Mouse (Mus musculus) spleen, embryonic (tissue): ENCODE measurements around the gene Gsdme.

ENCODE experiments used
- CTCF ChIA-PET: fragments of 350-600 bp; sonication (Branson Sonifier 250); formaldehyde crosslinking; loops from one replicate; lab custom pipeline; 2022; lab: Charles Lee

Gene Gsdme

DNA sequence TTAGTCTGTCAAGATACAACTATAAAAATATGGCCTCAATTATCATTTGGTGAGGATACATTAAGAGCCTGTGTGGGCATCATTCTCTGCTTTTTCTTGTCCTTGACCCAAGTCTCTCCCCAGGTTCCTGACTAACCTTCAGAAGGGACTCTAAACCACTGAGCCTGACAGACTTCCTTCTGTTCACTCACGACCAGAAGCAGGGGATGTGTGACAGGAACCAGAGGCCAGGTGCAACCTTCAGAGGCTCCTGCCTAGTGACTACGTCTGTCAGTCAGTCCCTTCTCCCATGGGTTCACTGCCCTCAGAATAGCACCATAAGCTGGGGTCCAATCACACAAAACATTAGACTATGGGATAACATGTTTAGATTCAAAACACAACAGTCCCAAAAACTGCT, 16.3 kb downstream of the Gsdme start:
- CTCF ChIA-PET = no interaction called here

DNA sequence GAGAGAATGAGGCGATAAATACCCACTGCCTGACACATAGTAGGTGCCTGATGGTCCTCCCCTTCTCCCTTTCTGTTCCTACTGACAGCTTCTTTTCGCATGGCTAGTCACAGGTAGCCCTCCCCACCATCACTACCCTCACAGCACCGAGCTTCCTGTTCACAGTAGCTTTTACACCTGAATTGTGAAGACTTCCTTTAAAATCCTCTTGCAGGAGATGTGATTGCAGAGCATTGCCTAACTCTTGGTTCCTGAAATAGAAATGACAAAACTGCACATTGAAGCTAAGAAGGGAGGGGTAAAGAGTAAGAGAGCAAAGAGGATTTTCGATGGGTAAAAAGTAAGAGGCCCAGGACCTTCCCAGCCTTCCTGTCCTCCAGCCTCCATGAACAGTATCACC, 18.7 kb downstream of the Gsdme start:
- CTCF ChIA-PET = interaction anchor here (0.6 kb wide), 1 partner anchor 1237 kb away, joined by 10 read pairs; no protein-coding TSS in a partner anchor

- CTCF ChIA-PET = interaction anchor here (0.6 kb wide), 1 partner anchor 1236 kb away, joined by 10 read pairs; no protein-coding TSS in a partner anchor
Observed at GRCm38 (mm10) chr6:50244126-50244525, 19.5 kb downstream of the Gsdme start.

GRCm38 (mm10) chr6:50240437-50240836, 23.2 kb downstream of the Gsdme start:
- CTCF ChIA-PET = no interaction called here

DNA sequence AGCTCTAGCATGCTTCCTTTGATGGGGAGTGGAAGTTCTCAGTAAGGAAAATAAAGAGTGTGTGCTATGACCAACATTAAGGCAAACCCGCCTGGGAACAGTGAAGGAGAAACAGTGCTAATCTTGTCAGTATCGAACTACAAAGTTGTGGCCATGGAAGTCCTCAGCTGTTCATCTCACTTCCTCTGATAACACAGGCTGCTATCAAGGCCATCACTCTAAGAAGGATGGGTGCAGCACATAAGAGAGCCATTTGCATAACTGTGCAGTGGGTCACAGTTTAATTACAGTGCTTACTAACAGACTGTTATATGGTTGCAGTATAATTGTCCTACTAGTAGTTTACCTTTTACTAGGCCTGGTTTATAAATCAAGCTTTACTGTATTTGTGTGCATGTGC, 23.8 kb downstream of the Gsdme start:
- CTCF ChIA-PET = no interaction called here

DNA sequence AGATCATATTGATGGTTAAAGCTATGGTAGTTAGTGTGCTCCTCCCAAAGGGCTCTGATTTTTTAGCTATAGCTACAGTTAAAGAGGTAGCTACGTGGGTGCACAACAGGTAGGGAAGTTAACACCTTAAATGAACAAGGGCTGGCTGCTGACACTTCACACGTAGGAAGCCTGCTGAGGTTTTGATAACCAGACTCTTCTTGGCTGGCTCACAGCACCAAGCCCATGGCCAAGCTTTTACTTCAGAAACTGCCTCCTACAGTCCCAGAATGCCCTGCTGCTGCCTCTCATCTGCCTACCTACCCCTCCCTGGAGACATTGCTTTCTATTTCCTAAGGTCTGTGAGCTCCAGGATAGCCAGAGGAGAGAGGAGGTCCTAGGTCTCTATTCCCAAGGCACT, 25.7 kb downstream of the Gsdme start:
- CTCF ChIA-PET = no interaction called here

GRCm38 (mm10) chr6:50232984-50233383, 30.7 kb downstream of the Gsdme start:
- CTCF ChIA-PET = no interaction called here

DNA sequence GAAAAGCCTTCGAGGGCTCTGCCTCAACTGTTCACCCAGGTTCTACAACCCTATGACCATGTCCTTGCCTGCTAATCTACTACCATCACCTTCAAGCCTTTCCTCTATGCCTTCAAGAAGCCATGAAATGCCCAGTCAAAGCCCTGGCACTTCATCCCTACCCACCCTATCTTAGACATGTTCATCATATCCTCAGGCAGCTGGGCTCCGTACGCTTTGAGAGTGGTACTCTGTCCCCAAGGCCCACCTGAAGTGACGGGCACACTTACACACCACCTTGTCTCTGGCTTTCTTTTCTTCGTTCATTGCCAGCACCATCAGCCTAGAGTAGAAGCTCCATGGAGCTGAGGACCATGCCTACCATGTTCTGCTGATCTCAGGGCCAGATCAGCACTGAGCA, 32.4 kb downstream of the Gsdme start:
- CTCF ChIA-PET = no interaction called here

- CTCF ChIA-PET = no interaction called here
Observed at GRCm38 (mm10) chr6:50228180-50228579, 35.5 kb downstream of the Gsdme start.

DNA sequence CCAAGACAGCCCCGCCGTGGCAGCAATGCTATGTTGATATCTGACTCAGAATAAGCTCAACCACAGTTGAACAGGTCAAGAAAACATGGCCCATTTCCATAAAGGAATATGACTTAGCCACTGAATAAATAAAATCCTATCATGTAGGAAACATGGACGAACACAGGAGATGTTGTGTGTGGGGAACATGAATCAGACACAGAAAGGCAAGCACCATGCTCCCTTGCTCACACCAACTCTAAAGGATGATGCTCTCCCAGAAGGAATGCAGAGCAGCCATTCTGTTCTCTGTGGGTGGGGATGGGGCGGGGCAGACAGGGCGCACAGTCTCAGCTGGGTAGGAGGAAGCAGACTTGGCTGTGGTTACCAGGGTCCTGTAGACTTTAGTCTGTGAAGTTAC, 38.4 kb downstream of the Gsdme start:
- CTCF ChIA-PET = no interaction called here

DNA sequence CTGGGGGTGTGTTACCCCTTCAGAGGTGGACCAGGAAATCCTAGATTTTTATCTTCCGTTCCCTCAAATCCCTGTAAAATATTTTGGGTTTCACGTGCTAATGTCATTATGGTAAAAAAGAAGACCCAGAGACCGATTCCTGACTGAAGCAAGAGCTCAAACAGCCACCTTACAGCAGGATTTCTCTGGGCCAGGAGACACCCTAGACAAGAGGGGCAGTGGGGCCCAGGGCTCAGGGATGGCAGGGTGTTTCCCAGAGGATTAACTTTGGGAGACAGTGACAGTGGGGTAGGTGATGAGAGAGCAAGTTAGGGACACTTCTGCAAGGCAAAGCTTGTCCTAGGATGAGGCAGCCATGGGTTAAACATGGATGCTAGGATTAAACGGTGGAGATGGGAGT, 40.1 kb downstream of the Gsdme start:
- CTCF ChIA-PET = no interaction called here

DNA sequence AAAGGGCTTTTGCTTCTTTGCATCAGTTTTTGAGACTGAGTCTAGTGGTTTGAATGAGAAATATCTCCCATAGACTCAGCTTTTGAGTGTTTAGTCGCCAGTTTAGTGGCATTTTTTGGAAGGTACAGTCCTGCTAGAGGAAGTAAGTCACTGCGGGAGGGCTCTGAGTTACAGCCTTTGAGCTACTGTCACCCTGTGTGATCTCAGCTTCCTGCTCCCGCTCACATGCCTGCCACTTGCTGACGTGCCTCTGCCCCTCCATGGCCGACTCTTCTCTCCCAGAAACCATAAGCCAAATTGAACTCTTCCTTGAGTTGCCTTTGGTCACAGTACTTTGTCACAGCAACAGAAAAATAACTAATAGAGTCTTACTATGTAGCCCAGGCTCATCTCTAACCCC, 40.7 kb downstream of the Gsdme start:
- CTCF ChIA-PET = no interaction called here

DNA sequence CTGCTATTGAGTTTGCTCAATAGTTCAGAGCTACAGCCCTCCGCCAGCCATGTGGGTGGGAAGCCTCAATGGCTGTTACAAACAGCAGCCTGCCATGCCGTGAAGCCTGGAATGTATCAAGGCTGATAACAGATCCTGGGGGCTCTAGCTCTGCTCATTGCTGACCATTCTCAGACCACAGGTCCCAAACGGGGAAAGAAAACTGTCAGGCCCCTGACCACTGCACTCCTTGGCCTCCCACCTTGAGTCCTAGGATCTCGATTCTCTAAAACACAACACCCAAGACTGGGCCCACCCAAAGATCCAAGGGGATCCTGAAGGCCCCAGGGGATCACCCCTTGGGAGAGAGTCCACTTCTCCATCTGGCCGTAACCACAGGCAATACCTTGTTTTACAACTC, 41.3 kb downstream of the Gsdme start:
- CTCF ChIA-PET = no interaction called here

- CTCF ChIA-PET = no interaction called here
Observed at GRCm38 (mm10) chr6:50220863-50221262, 42.8 kb downstream of the Gsdme start.

DNA sequence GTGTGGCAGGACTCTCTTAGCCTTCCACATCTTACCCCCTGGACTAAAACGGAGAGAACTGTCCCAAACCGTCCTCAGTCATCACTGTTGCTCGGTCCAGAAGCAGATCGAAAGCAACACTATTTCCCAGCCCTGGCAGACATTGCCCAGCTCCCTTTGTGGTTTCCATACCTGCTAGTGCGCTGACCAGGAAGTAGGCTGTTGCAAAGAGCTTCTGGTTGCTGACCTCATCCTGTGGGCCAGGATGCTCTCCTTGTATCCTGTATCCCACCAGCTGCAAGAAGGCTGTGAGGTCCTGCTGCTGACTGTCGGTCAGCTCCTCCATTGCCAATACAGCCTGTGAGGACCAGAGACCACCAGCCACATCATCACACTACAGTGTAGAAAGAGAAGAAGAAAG, 44.6 kb downstream of the Gsdme start:
- CTCF ChIA-PET = no interaction called here

- CTCF ChIA-PET = no interaction called here
Observed at GRCm38 (mm10) chr6:50218628-50219027, 45.0 kb downstream of the Gsdme start.

- CTCF ChIA-PET = no interaction called here
Observed at GRCm38 (mm10) chr6:50215986-50216385, 47.7 kb downstream of the Gsdme start.

DNA sequence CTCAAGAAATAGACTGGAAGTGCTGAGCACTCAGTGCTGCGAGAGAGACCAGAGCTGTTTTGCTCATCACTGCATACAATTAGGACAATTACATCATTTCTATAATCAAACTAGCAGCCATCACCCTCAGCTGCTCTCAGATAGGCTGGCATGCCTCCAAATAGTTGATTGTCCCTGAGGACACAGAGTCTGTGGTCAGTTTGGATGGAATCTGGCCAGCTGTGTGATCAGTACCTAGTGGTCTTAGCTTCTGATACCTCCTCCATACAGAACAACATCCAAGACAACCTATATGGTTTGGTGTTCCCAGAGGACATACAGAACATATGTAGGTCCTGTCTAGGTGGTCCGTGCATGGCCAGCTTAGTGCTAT, 48.3 kb downstream of the Gsdme start:
- CTCF ChIA-PET = no interaction called here

GRCm38 (mm10) chr6:50214711-50215372, 48.8 kb downstream of the Gsdme start:
- CTCF ChIA-PET = no interaction called here

GRCm38 (mm10) chr6:50205093-50205492, 58.6 kb downstream of the Gsdme start:
- CTCF ChIA-PET = no interaction called here

GRCm38 (mm10) chr6:50204356-50204755, 59.3 kb downstream of the Gsdme start:
- CTCF ChIA-PET = no interaction called here

DNA sequence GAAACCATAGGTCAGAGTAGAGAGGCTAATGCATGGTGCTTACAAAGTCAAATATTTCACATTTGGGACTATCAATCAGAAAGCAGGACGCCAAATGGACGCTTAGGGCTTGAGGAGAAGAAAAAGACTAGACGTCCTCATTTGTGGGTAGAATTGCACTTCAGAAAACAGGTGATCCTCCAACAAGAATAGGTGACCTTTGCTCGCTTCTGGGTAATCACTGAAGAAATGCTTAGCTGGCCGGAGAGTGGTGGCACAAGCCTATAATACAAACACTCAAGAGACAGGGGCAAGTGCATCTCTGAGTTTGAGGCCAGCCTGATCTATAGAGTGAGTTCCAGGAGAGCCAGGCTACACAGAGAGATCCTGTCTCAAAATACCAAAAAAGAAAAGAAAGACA, 69.8 kb downstream of the Gsdme start:
- CTCF ChIA-PET = no interaction called here

DNA sequence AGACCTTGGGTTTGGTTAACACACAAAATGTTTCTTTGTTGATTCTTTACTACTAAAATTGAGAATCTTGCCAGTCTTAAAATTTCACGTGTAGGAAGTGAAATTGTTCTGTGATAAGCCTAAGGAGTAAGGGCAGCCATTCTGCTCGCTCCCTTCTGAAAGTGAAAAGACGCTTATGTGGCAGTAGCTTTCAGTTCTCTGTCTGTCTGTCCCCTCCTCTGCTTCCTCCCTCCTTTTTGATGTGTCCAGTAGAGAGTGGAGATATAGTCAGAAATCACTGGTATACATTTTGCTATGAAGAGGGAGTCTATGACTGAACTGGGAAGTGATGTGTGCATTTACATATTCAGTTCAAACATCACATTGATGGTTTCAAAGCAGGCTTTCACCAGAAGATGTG, 70.8 kb downstream of the Gsdme start:
- CTCF ChIA-PET = no interaction called here

- CTCF ChIA-PET = no interaction called here
Observed at GRCm38 (mm10) chr6:50192169-50192568, 71.5 kb downstream of the Gsdme start.
